Mouse (Mus musculus) ES-Bruce4 (cell line): Measurements from ENCODE around the gene Pcdh19.

Experiments
- CTCF ChIP-seq: IDR thresholded peaks from one replicate; pipeline ENCODE4 v1.8.1; 2011; ENCODE audit warnings: low read depth, low read length
- EP300 ChIP-seq: IDR thresholded peaks from 2 replicates; pipeline ENCODE4 v1.6.1; 2011; ENCODE audit warnings: low read depth, low read length; ENCODE audit not compliant: insufficient read depth

- TF ChIP-seq CTCF (no peak), EP300 (no peak)
These were observed 87.1 kb downstream of the Pcdh19 start for GRCm38 (mm10) chrX:133601658-133602057.
